Mouse (Mus musculus) adrenal gland, adult 8-10 months (tissue): ENCODE measurements at regions not wholly inside any gene's neighbourhood (a gene's known extent, or its start where the extent isn't known, plus 50 kb on each side); places are given as distances from the start of the nearest gene placed in this dataset.
A peak's percentile ranks its signal among the peaks of the same experiment; 100 is the strongest.
"Not testable (repeated sequence)": the region's sequence is repeated elsewhere in the genome, so short reads cannot be mapped to it uniquely, and the experiment has no call there.

Experiments used
- DNase-seq: peaks from one replicate; pipeline ENCODE4 v3.0.0; 2022

- no peak for DNase-seq
Observed at GRCm38 (mm10) chr3:138609749-138610148, 83.8 kb downstream of the Eif4e start.

- DNase-seq = no peak
Observed at GRCm38 (mm10) chr3:138612884-138613653, 87.1 kb downstream of the Eif4e start.

GRCm38 (mm10) chr3:138613680-138614079, 87.7 kb downstream of the Eif4e start:
- DNase-seq = no peak

- no peak for DNase-seq
Observed at GRCm38 (mm10) chr3:138614899-138615298, 88.9 kb downstream of the Eif4e start.

GRCm38 (mm10) chr3:138620263-138620662, 94.3 kb downstream of the Eif4e start:
- DNase-seq = no peak

- no peak for DNase-seq
Observed at GRCm38 (mm10) chr3:138624128-138624527, 98.1 kb downstream of the Eif4e start.

- no peak for DNase-seq
Observed at GRCm38 (mm10) chr3:138626230-138626629, 100.3 kb downstream of the Eif4e start.

- no peak for DNase-seq
Observed at GRCm38 (mm10) chr3:138630231-138630630, 104.3 kb downstream of the Eif4e start.

GRCm38 (mm10) chr3:138632086-138632485, 106.1 kb downstream of the Eif4e start:
- DNase-seq = no peak

GRCm38 (mm10) chr3:138642026-138642425, 100.0 kb upstream of the Tspan5 start:
- DNase-seq = no peak

GRCm38 (mm10) chr3:138643951-138644285, 98.1 kb upstream of the Tspan5 start:
- DNase-seq = no peak

- peak; percentile 10 for DNase-seq
Observed at GRCm38 (mm10) chr3:138644286-138644951, 97.6 kb upstream of the Tspan5 start.

- peak; percentile 58 for DNase-seq
Observed at GRCm38 (mm10) chr3:138645320-138645719, 96.7 kb upstream of the Tspan5 start.

GRCm38 (mm10) chr3:138649699-138650098, 92.3 kb upstream of the Tspan5 start:
- DNase-seq = no peak

GRCm38 (mm10) chr3:138650671-138651070, 91.3 kb upstream of the Tspan5 start:
- DNase-seq = not testable (repeated sequence)

GRCm38 (mm10) chr3:138651361-138652205, 90.4 kb upstream of the Tspan5 start:
- no peak for DNase-seq

GRCm38 (mm10) chr3:138652206-138652605, 89.8 kb upstream of the Tspan5 start:
- DNase-seq = no peak

GRCm38 (mm10) chr3:138652685-138653084, 89.3 kb upstream of the Tspan5 start:
- DNase-seq = no peak

GRCm38 (mm10) chr3:138653549-138654246, 88.3 kb upstream of the Tspan5 start:
- no peak for DNase-seq

GRCm38 (mm10) chr3:138654610-138655371, 87.2 kb upstream of the Tspan5 start:
- no peak for DNase-seq

GRCm38 (mm10) chr3:138655479-138655878, 86.5 kb upstream of the Tspan5 start:
- no peak for DNase-seq

GRCm38 (mm10) chr3:138662625-138663024, 79.4 kb upstream of the Tspan5 start:
- no peak for DNase-seq
